Mouse (Mus musculus) heart, postnatal 25 days (tissue): ENCODE measurements around the gene Gm20388. TPM values are rescaled to one million over a fixed set of nuclear protein-coding genes. Genes with fewer than 3 reads are reported as not detected.

Experiments
- DNase-seq: peaks from one replicate; pipeline ENCODE4 v3.0.0; 2022; ENCODE audit warnings: low spot score
- intact Hi-C: fragments of 180-260 bp; cut with DNase I; formaldehyde crosslinking; loops from one replicate; pipeline ENCODE4 v1.15.1; 2025
- total RNA-seq, 2 experiments: library from RNA; stranded (reverse); gene quantifications; 2 replicates each; pipeline ENCODE4 v1.2.3; 2021

The Gm20388 gene
- total RNA-seq, 2 experiments from 2014 or later, result 2.7 TPM; not detected in 1

GRCm38 (mm10) chr8:122577116-122577515 is 2666.5 kb downstream of the Gm20388 start:
- intact Hi-C loops, result no loop called here
- DNase-seq, result no peak

GRCm38 (mm10) chr8:122579196-122579595 is 2668.6 kb downstream of the Gm20388 start:
- intact Hi-C loops, result no loop called here
- no peak for DNase-seq

- intact Hi-C loops, result no loop called here
- DNase-seq, result no peak
Observed at GRCm38 (mm10) chr8:122580926-122581325, 2670.3 kb downstream of the Gm20388 start.

GRCm38 (mm10) chr8:122584981-122585380 is 2674.3 kb downstream of the Gm20388 start:
- no peak for DNase-seq
- intact Hi-C loops, result no loop called here

GRCm38 (mm10) chr8:122585411-122585891 is 2674.8 kb downstream of the Gm20388 start:
- no peak for DNase-seq
- intact Hi-C loops, result no loop called here

- intact Hi-C loops, result no loop called here
- no peak for DNase-seq
Observed at GRCm38 (mm10) chr8:122586171-122586570, 2675.5 kb downstream of the Gm20388 start.

- intact Hi-C loops, result no loop called here
- no peak for DNase-seq
Observed at GRCm38 (mm10) chr8:122586749-122587148, 2676.1 kb downstream of the Gm20388 start.

- intact Hi-C loops, result no loop called here
- no peak for DNase-seq
Observed at GRCm38 (mm10) chr8:122593240-122593639, 2682.6 kb downstream of the Gm20388 start.

- no peak for DNase-seq
- intact Hi-C loops, result no loop called here
Observed at GRCm38 (mm10) chr8:122593783-122594507, 2683.3 kb downstream of the Gm20388 start.

GRCm38 (mm10) chr8:122596031-122596430 is 2685.4 kb downstream of the Gm20388 start:
- intact Hi-C loops, result no loop called here
- DNase-seq, result no peak

GRCm38 (mm10) chr8:122600666-122601065 is 2690.0 kb downstream of the Gm20388 start:
- intact Hi-C loops, result no loop called here
- DNase-seq, result no peak

GRCm38 (mm10) chr8:122604640-122605039 is 2694.0 kb downstream of the Gm20388 start:
- intact Hi-C loops, result no loop called here
- DNase-seq, result no peak

- no peak for DNase-seq
- intact Hi-C loops, result no loop called here
Observed at GRCm38 (mm10) chr8:122605367-122605766, 2694.7 kb downstream of the Gm20388 start.

GRCm38 (mm10) chr8:122606810-122607209 is 2696.2 kb downstream of the Gm20388 start:
- intact Hi-C loops, result no loop called here
- DNase-seq, result no peak

GRCm38 (mm10) chr8:122610209-122610608 is 2699.6 kb downstream of the Gm20388 start:
- DNase-seq, result no peak
- intact Hi-C loops, result loop anchor here (5.0 kb wide), 1 partner anchor 108 kb away; no protein-coding TSS in a partner anchor

- intact Hi-C loops, result loop anchor here (5.0 kb wide), 1 partner anchor 108 kb away; no protein-coding TSS in a partner anchor
- DNase-seq, result no peak
Observed at GRCm38 (mm10) chr8:122610612-122611277, 2700.1 kb downstream of the Gm20388 start.

GRCm38 (mm10) chr8:122611295-122612133 is 2700.9 kb downstream of the Gm20388 start, which contains the start of the genes Galns and Trappc2l:
Gene Galns, minus strand, starts transcription at chr8:122611463.
Gene Trappc2l, plus strand, starts transcription at chr8:122611640.
- intact Hi-C loops, result loop anchor here (5.0 kb wide), 1 partner anchor 109 kb away; no protein-coding TSS in a partner anchor

GRCm38 (mm10) chr8:122616181-122616905 is 2705.7 kb downstream of the Gm20388 start:
- intact Hi-C loops, result loop anchor here (5.0 kb wide), 1 partner anchor 196 kb away; no protein-coding TSS in a partner anchor
- peak; percentile 47 for DNase-seq

More at GRCm38 (mm10) chr8:122611295-122612133, 2700.9 kb downstream of the Gm20388 start, which contains the start of the genes Galns and Trappc2l:
- DNase-seq, result peak; percentile 90

GRCm38 (mm10) chr8:122617947-122618546 is 2707.4 kb downstream of the Gm20388 start:
- DNase-seq, result peak; percentile 51
- intact Hi-C loops, result loop anchor here (1.0 to 5.0 kb wide), 3 partner anchors 61 to 212 kb away; no protein-coding TSS in a partner anchor
